Mouse (Mus musculus): ENCODE results near the gene Acot13. TPM values are rescaled to one million over a fixed set of nuclear protein-coding genes. Genes with fewer than 3 reads are reported as not detected.
A peak's percentile ranks its signal among the peaks of the same experiment; 100 is the strongest.

Acot13 gene
- polyA plus RNA-seq, 1 experiment from 2014 or later, result 75.3 TPM

DNA sequence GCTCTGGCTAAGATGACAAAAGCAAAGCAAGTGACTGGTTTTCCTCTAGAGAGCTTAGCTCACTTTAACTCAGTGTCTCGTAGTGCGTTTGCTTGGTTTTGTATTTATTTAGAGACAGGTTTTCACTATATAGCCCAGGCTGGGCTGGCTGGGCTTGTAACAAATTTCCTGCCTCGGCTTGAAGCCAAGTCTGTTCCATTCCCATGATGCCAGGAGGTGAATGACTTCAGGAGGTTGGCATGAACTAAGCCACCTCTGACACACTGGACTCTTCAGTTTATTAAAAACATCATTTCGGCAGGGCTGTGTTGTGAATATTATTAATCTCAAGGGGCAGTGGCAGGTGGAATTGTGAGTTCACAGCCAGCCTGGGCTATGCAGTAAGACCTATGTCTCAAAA, 5.8 kb downstream of the Acot13 start:
- no peak for ATAC-seq (ENCODE audit: insufficient number of reproducible peaks, low FRiP score, low TSS enrichment, low read depth)
- WGBS, result 61% methylated on average over 4 of the region's 4 CpGs
- Histone ChIP-seq H3K27me3 (no peaks in the 10 kb centered on the region), H3K9me3 (no peaks in the 10 kb centered on the region), H3K4me3 (no peak overlapping the region), H3K4me1 (0 out of 2 replicates have a peak, but pooled peaks cover 3% of the 10 kb centered on the region), H3K27ac (no peak overlapping the region), H3K4me2 (no peak overlapping the region), H3K9ac (no peak overlapping the region), H3K36me3 (no peaks in the 10 kb centered on the region)

DNA sequence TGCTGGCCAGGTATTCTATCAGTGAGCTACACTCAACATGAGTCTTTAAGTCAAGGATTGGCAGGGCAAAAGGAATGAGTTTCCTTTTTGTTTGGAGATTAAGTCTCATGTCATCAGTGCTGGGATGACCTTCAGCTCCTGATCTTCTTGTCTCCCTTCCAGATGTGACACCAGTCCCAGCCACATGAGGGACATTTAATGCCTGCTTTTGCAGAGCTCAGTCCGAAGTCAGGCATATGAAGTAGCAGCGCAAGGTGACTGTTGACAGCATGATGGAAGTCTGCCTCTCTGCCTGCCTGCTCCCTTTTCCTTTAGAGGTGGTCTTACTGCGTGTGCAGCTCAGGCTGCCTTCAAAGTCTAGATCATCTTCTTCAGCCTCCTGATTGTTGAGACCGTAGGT, 6.7 kb downstream of the Acot13 start:
- H3K27ac ChIP-seq, result no peak overlapping the region
- H3K27me3 ChIP-seq, result no peaks in the 10 kb centered on the region
- 89% methylated on average over 4 of the region's 4 CpGs for WGBS
- H3K4me1 ChIP-seq, result no peaks in the 10 kb centered on the region
- H3K4me3 ChIP-seq, result no peak overlapping the region
- no peaks in the 10 kb centered on the region for H3K9me3 ChIP-seq
- peaks cover 5% of the 10 kb centered on the region; the same call in 1 of the 2 replicates for H3K36me3 ChIP-seq
- no peak overlapping the region for H3K4me2 ChIP-seq
- no peak overlapping the region for H3K9ac ChIP-seq
- ATAC-seq (ENCODE audit: insufficient number of reproducible peaks, low FRiP score, low TSS enrichment, low read depth), result no peak

DNA sequence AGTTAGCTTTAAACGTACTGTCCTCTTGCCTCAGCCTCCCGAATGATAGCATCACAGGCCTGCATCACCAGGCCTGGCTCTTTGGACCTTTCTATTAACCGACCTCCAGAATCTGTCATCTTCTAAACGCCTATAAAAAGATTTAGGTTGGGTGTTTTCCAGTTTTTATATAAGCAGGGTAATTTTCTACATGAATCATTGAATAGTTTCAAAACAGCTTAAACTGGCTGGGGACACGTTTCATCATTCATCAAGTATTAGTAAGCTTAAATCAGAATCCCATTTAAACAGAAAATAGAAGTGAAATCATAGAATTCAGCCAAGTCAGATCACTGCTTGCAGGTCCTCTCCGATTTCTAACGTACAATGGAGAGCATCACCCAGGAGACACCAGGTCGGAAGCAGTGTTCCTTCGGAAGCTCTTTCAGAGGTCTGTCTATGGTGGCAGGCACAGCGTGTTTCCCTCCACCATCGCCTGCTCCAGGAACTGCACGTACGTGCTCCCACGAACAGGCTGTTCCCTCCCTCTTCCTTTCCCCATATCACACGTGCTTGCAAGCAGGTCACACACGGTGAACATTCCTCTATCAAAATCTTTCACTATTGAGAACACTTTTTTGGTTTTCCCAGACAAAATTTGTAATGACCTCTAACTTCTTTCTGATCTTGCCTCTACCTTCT, 8.5 kb downstream of the Acot13 start:
- Histone ChIP-seq H3K4me3 (no peak overlapping the region), H3K27ac (no peak overlapping the region), H3K9ac (no peak overlapping the region), H3K4me1 (no peaks in the 10 kb centered on the region), H3K4me2 (no peak overlapping the region), H3K9me3 (no peaks in the 10 kb centered on the region), H3K27me3 (no peaks in the 10 kb centered on the region), H3K36me3 (peaks cover 7% of the 10 kb centered on the region; the same call in 1 of the 2 replicates)
- no peak for ATAC-seq (ENCODE audit: insufficient number of reproducible peaks, low FRiP score, low TSS enrichment, low read depth)
- 83% methylated on average over 16 of the region's 16 CpGs for whole genome bisulfite sequencing

DNA sequence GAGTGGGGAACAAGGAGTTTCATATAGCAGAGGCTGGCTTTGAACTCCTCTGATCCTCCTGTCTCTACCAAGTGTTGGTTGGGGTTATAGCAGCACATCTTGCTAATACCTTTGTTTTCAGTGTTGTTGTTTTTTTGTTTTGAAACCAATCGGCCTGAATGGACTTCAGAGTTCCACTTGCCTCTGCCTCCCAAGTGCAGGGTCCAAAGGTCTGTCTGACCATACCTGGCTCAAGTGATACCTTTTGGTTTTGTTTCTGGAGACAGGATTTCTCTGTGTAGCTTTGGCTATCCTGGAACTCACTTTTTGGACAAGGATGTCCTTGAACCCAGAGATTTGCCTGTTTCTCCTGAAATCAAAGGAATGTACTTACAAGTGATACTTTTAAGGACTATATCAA, 11.4 kb downstream of the Acot13 start:
- no peak overlapping the region for H3K4me3 ChIP-seq
- WGBS, result 89% methylated on average over 1 of the region's 1 CpGs
- H3K27ac ChIP-seq, result no peak overlapping the region
- no peaks in the 10 kb centered on the region for H3K27me3 ChIP-seq
- no peak for ATAC-seq (ENCODE audit: insufficient number of reproducible peaks, low FRiP score, low TSS enrichment, low read depth)
- no peaks in the 10 kb centered on the region for H3K9me3 ChIP-seq
- H3K4me2 ChIP-seq, result no peak overlapping the region
- no peak overlapping the region for H3K9ac ChIP-seq
- no peaks in the 10 kb centered on the region for H3K4me1 ChIP-seq
- peaks cover 11% of the 10 kb centered on the region for H3K36me3 ChIP-seq

DNA sequence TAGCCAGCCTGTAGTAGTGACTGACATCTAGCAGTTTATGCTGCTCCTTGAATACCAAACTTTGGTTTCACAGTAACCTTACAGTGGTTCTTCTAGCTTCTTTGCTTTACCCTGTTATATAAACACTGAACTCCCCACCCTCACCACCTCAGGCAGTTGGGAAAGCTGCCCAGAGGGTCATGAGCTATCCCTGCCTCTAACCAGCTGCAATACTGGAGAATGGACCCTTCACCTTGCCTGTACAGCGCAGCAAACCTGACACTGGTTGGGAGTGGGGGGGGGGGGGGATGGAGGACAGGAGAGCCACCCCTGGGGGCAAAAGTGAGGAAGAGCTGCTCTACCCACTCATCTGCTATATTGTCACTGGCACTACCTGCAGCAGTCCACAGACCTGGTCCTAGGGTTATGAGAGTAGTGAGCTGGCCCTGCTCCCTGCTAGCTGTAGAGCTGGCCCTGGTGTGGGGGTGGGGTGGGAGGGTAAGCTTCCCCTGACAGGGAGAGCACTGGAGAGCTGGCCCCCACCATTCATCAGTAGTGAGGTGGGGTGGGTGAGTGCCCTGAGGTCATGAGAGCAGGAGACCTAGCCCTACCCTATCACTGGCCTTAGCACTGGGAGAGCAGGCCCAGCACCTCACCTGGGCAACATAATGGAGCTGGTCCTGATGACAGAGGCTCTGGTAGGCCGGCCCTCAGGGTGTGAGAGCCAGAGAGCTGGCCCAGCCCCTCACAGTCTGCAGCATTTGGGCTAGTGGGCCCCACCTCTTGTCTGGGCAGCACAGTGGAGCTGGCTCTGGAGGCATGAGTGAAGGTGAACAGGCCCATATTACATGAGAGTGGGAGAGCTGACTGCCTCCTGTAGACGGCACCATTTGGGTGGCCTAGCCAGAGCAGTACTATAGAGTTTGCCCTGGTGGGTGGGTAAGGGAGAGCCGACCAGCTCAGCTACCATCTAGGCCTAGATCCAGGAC, 14.9 kb downstream of the Acot13 start:
- Histone ChIP-seq H3K9ac (no peak overlapping the region), H3K27ac (no peak overlapping the region), H3K27me3 (no peaks in the 10 kb centered on the region), H3K4me2 (no peak overlapping the region), H3K9me3 (no peaks in the 10 kb centered on the region), H3K36me3 (peaks cover 36% of the 10 kb centered on the region), H3K4me1 (no peaks in the 10 kb centered on the region), H3K4me3 (no peak overlapping the region)
- 50% methylated on average over 4 of the region's 4 CpGs for WGBS
- peak; percentile 75; the same call in 1 of the 2 replicates for ATAC-seq (ENCODE audit: insufficient number of reproducible peaks, low FRiP score, low TSS enrichment, low read depth)

DNA sequence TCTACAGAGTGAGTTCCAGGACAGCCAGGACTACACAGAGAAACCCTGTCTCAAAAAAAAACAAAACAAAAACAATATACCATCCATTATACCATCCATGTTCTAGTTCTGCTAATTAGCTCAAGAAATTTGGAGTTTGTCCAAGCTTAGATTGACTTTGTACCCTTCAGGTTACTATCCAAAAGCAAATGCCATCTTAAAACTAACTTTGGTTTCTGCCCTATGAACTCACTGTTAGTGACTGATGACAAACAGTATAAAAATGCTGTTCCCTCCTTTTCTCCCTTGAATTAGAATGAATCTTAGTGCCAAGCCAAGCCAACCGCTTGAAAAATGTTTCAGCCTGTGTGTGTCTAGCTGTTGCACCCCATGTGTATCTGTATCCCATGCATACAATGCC, 16.7 kb downstream of the Acot13 start:
- WGBS, result 78% methylated on average over 1 of the region's 1 CpGs
- no peak overlapping the region for H3K4me2 ChIP-seq
- H3K4me1 ChIP-seq, result no peaks in the 10 kb centered on the region
- H3K27ac ChIP-seq, result no peak overlapping the region
- no peaks in the 10 kb centered on the region for H3K9me3 ChIP-seq
- no peaks in the 10 kb centered on the region for H3K27me3 ChIP-seq
- peaks cover 48% of the 10 kb centered on the region for H3K36me3 ChIP-seq
- no peak overlapping the region for H3K4me3 ChIP-seq
- no peak for ATAC-seq (ENCODE audit: insufficient number of reproducible peaks, low FRiP score, low TSS enrichment, low read depth)
- H3K9ac ChIP-seq, result no peak overlapping the region

DNA sequence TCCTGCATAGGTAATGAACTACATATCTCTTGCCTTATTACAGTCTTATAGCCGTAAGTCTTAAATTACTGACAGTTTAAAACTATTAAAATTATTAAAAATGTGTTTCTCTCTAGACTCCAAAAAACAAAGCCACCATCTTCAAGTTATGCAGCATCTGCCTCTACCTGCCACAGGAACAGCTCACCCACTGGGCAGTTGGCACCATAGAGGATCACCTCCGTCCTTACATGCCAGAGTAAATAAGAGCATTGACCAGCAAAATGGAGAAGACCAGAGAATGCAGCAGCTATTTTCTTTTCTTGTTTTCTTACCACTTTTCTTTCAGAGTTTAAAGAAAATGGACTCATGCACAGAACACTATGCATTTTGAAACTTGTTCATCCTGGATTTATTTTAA, 18.8 kb downstream of the Acot13 start:
- Histone ChIP-seq H3K27ac (no peak overlapping the region), H3K9me3 (no peaks in the 10 kb centered on the region), H3K4me2 (no peak overlapping the region), H3K4me1 (no peaks in the 10 kb centered on the region), H3K27me3 (no peaks in the 10 kb centered on the region), H3K36me3 (peaks cover 61% of the 10 kb centered on the region), H3K9ac (no peak overlapping the region), H3K4me3 (no peak overlapping the region)
- WGBS, result 88% methylated on average over 2 of the region's 2 CpGs
- no peak for ATAC-seq (ENCODE audit: insufficient number of reproducible peaks, low FRiP score, low TSS enrichment, low read depth)

DNA sequence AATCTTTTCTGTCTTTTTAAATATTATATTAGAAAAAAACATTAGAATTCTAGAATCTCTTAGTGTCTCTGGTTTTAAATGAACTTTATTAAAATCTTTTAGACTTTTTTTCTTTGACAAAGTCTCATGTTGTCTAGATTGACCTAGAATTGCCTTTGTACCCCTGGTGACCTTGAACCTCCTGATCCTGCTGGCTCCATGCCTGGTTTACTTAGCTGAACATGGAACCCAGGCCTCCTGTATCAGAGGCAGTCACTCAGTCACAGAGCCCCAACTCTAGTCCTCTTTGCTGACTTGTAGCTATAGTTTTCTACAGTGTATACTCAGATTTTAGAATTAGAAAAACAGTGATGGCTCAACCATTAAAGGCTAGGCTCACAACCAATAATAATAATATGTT, 25.3 kb downstream of the Acot13 start:
- Histone ChIP-seq H3K9me3 (no peaks in the 10 kb centered on the region), H3K36me3 (peaks cover 37% of the 10 kb centered on the region)

DNA sequence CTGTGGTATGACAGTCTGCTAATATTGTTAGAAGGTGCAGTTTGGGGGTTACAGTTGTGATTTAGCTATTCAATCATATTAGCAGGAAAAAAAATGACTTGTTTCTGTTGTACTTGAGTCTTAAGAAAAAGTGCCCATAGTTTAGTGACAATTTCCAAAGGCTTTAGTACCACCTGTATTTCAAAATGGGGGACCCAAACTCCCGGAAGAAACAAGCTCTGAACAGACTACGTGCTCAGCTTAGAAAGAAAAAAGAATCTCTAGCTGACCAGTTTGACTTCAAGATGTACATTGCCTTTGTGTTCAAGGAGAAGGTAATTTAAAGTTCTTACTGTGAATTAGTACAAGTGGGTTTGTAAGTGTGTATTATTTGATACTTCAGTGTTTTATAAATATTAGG, 28.1 kb downstream of the Acot13 start:
- Histone ChIP-seq H3K4me1 (peaks cover 16% of the 10 kb centered on the region; the same call in 1 of the 2 replicates), H3K9ac (no peak overlapping the region), H3K9me3 (no peaks in the 10 kb centered on the region), H3K27ac (no peak overlapping the region), H3K4me2 (peak overlapping the region; percentile 75), H3K36me3 (peaks cover 14% of the 10 kb centered on the region; the same call in 1 of the 2 replicates), H3K27me3 (no peaks in the 10 kb centered on the region), H3K4me3 (peak overlapping the region; percentile 95)
- ATAC-seq (ENCODE audit: insufficient number of reproducible peaks, low FRiP score, low TSS enrichment, low read depth), result no peak
- WGBS, result 29% methylated on average over 2 of the region's 2 CpGs

More for the DNA sequence above, 25.3 kb downstream of the Acot13 start:
- Histone ChIP-seq H3K9ac (no peak overlapping the region), H3K4me3 (no peak overlapping the region), H3K4me1 (peaks cover 16% of the 10 kb centered on the region; the same call in 1 of the 2 replicates), H3K27ac (no peak overlapping the region), H3K27me3 (no peaks in the 10 kb centered on the region), H3K4me2 (no peak overlapping the region)
- no peak for ATAC-seq (ENCODE audit: insufficient number of reproducible peaks, low FRiP score, low TSS enrichment, low read depth)

DNA sequence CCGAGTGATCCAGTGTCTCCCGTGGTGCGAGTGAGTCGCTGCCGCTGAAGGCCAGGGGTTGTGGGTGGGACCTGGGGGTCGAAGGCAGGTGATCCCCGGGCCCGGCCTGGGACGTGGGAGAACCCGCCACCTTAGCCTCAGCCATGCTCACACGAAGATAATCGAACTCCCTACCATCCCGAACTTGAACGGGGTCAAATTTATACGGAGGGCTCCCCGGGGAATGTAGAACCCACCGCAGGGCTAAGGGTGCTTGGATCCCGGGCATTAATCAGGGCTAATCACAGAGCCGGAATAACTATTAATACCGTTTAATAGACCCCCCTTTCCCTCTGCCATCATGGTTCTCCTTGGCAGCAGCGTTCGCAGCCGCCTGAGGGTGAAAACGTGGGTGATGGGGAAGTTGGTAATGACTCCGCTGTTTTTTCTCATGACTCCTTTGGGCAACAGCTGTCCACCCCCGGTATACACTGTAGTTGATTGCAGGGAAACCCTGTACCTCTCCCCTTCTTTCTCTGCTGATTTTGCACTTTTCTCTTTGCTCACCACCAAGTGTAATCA, 29.1 kb downstream of the Acot13 start:
- Histone ChIP-seq H3K9me3 (no peaks in the 10 kb centered on the region), H3K27ac (peak overlapping the region; percentile 100; the same call in 1 of the 2 replicates), H3K4me3 (peak overlapping the region; percentile 95), H3K9ac (peak overlapping the region; percentile 96), H3K36me3 (peaks cover 5% of the 10 kb centered on the region; the same call in 1 of the 2 replicates), H3K27me3 (no peaks in the 10 kb centered on the region), H3K4me2 (peak overlapping the region; percentile 75), H3K4me1 (peaks cover 16% of the 10 kb centered on the region; the same call in 1 of the 2 replicates)
- ATAC-seq (ENCODE audit: insufficient number of reproducible peaks, low FRiP score, low TSS enrichment, low read depth), result no peak
- WGBS, result 0% methylated on average over 26 of the region's 26 CpGs

DNA sequence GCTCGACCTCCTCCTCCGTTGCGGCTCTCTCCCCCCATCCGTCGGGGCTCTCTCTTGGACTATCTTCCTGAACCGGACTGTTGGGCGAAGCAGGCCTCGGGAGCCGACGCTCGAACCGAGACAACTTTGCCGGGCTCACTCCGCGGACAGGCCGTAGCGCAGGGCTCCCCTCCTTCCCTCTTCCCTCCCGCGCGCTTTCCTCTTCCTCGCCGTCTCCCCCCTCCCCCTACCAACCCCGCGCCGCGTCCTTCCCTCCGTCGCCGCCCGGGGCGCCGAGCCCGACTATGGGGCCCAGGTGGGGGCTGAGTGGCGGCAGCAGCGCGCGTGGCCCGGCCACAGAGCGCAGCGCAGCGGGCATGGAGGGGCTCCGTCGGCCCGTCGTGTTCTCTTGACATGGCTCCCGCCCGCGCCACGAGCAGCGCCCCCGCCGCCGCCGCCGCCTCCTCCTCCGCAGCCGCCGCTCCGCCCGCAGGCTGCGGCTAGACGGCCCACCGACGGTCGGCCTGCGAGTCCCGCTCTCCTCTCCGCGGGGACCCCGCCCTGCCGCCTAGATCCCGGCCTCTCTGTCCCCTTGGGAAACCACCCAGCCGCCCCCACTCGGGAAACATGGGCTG, 29.9 kb downstream of the Acot13 start, which contains the start of gene BC005537:
Gene BC005537 (plus strand): TSS at position 350 of the 614 bp plus-strand sequence.
- Histone ChIP-seq H3K9me3 (no peaks in the 10 kb centered on the region), H3K4me3 (peak within 1 kb of the TSS; percentile 95), H3K4me1 (peaks cover 16% of the 10 kb centered on the region; the same call in 1 of the 2 replicates), H3K36me3 (peaks cover 2% of the 10 kb centered on the region; the same call in 1 of the 2 replicates), H3K27ac (peak within 1 kb of the TSS; percentile 100), H3K4me2 (peak within 1 kb of the TSS; percentile 77), H3K9ac (peak within 1 kb of the TSS; percentile 96), H3K27me3 (no peaks in the 10 kb centered on the region)
- under 1% methylated on average over 61 of the region's 74 CpGs for WGBS
- peak; percentile 18 for ATAC-seq (ENCODE audit: insufficient number of reproducible peaks, low FRiP score, low TSS enrichment, low read depth)

Measured in limb, embryonic 15.5 days (tissue).